Mouse (Mus musculus): ENCODE data around the gene Lrrc29.

DNA sequence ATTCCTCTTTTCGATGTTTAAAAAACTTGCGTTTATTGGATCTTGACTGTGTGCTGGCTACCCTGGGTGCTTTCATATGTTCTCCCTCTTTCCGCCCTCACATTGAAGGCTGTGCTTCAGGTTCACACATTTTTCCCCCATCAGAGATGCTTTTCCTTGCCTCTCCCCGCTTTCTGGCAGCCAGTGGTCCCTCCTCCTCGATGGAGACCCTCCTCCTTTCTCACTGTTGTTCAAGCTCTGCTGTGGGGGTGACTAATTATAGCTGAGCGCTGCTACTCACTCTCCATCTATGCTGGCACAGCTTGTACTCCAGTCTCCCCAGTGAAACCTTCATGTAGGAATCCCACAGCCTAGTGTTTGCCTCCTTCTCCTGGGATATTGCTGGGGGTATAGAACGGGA, 24.1 kb upstream of the Lrrc29 start:
- TF ChIP-seq CTCF (IDR thresholded peaks at IDR 0.05; ENCODE audit: low read depth, low read length) (no peak), POLR2A (IDR thresholded peaks at IDR 0.05; ENCODE audit: insufficient read depth, low read length) (no peak), EP300 (IDR thresholded peaks at IDR 0.05; ENCODE audit: insufficient read depth, low read depth, low read length) (no peak)

Data from ES-Bruce4 (cell line).